ENCODE assay signal across 9 mouse cellular contexts in genomic region chr4:62519122-62519848, GRCm38 (mm10). TPM values are rescaled to one million over a fixed set of nuclear protein-coding genes. Genes with fewer than 3 reads are reported as not detected.
DNase-seq lines count a peak whose midpoint lies in the region; ATAC-seq and TF ChIP-seq lines count a peak whose summit lies in the region.
"Had no signal": no experiment of that assay in that cellular context is flagged by ENCODE, and none has a peak within 500 bp of the region (broad histone marks: within the 10 kb centered on the region; RNA-seq: fewer than 3 reads in every experiment).

No protein-coding gene starts in this region.

- peak; percentile 6 for ATAC-seq in erythroblast, adult 5-6 weeks (replicated peaks; ENCODE audit: low FRiP score, poor library complexity, severe bottlenecking)
- ATAC-seq in limb, embryonic 14.5 days (ENCODE audit: low FRiP score, low read depth): peak; percentile 75
- peak; percentile 61 for ATAC-seq in stomach, embryonic 16.5 days (ENCODE audit: insufficient read depth, low FRiP score)

- no peaks in the 10 kb centered on the region for H3K9me3 ChIP-seq in heart, embryonic 10.5 days
- no peaks in the 10 kb centered on the region for H3K9me3 ChIP-seq in CH12.LX (replicated peaks; ENCODE audit: low read length)
- no peaks in the 10 kb centered on the region for H3K9me3 ChIP-seq in limb, embryonic 14.5 days (ENCODE audit: control insufficient read depth, low read length)
- H3K9me3 ChIP-seq in stomach, embryonic 16.5 days (replicated peaks; ENCODE audit: control insufficient read depth, low read length): no peaks in the 10 kb centered on the region

- WGBS in heart, embryonic 10.5 days: 2% methylated on average over 26 of the region's 26 CpGs
- 2% methylated on average over 23 of the region's 26 CpGs for WGBS in limb, embryonic 14.5 days
- whole genome bisulfite sequencing in stomach, embryonic 16.5 days: under 1% methylated on average over 26 of the region's 26 CpGs

- H3K4me1 ChIP-seq in heart, embryonic 10.5 days: peaks cover 45% of the 10 kb centered on the region
- H3K4me1 ChIP-seq in CH12.LX (ENCODE audit: control insufficient read depth in 1 of 2, insufficient read depth in 2 of 2): peaks cover 12 to 57% of the 10 kb centered on the region in 2 experiments
- peaks cover 28% of the 10 kb centered on the region for H3K4me1 ChIP-seq in limb, embryonic 14.5 days (ENCODE audit: control insufficient read depth, insufficient read depth, low read length)
- peaks cover 47% of the 10 kb centered on the region for H3K4me1 ChIP-seq in stomach, embryonic 16.5 days (ENCODE audit: control insufficient read depth, insufficient read depth, low read length)

- H3K9ac ChIP-seq in CH12.LX (ENCODE audit: insufficient read depth, low read depth): peak overlapping the region; percentile 89
- H3K9ac ChIP-seq in limb, embryonic 14.5 days (ENCODE audit: low read depth, low read length, severe bottlenecking): peak overlapping the region; percentile 83
- H3K9ac ChIP-seq in stomach, embryonic 16.5 days (ENCODE audit: low read length): peak overlapping the region; percentile 88

- DNase-seq in heart, embryonic 10.5 days (ENCODE audit: low spot score): peak; percentile 85
- DNase-seq in heart, postnatal 4 days: no peak
- DNase-seq in CH12.LX (ENCODE audit: extremely low read depth): no peak
- DNase-seq in limb, embryonic 14.5 days (ENCODE audit: low spot score): no peak
- no peak for DNase-seq in left cerebral cortex, adult 9 months (ENCODE audit: low spot score in 2 of 2)
- no peak for DNase-seq in urinary bladder, adult 2 months (ENCODE audit: low spot score)

- dilution Hi-C loops in CH12.LX (cut with MboI; ENCODE audit: extremely low pct_ligation_motif_present, extremely low pct_unique_long_range_greater_than_20kb, low sequenced_read_pairs): no loop called here

- H3K27ac ChIP-seq in heart, embryonic 10.5 days: peak overlapping the region; percentile 92
- H3K27ac ChIP-seq in CH12.LX (ENCODE audit: insufficient read depth, low read depth): peak overlapping the region; percentile 43
- H3K27ac ChIP-seq in limb, embryonic 14.5 days (replicated peaks; ENCODE audit: low read depth, low read length): peak overlapping the region; percentile 84
- H3K27ac ChIP-seq in stomach, embryonic 16.5 days (ENCODE audit: low read length): peak overlapping the region; percentile 97

- no peaks in the 10 kb centered on the region for H3K27me3 ChIP-seq in heart, embryonic 10.5 days (ENCODE audit: insufficient read depth, poor library complexity, severe bottlenecking)
- H3K27me3 ChIP-seq in CH12.LX (replicated peaks): no peaks in the 10 kb centered on the region
- no peaks in the 10 kb centered on the region for H3K27me3 ChIP-seq in limb, embryonic 14.5 days (ENCODE audit: control insufficient read depth, insufficient read depth, low read length)
- H3K27me3 ChIP-seq in stomach, embryonic 16.5 days (ENCODE audit: control insufficient read depth, insufficient read depth, low read length): no peaks in the 10 kb centered on the region

- peaks cover 5% of the 10 kb centered on the region for H3K79me2 ChIP-seq in CH12.LX (replicated peaks; ENCODE audit: control insufficient read depth, extremely low read depth, insufficient read depth, poor library complexity, severe bottlenecking)

- TF ChIP-seq EP300 in CH12.LX (IDR thresholded peaks at IDR 0.05; ENCODE audit: low read length): no peak; the same call in 1 of the 2 replicates

- TF ChIP-seq RAD21 in CH12.LX (IDR thresholded peaks at IDR 0.05; ENCODE audit: low read depth, low read length): no peak

- no peak for TF ChIP-seq POLR2A in CH12.LX (IDR thresholded peaks at IDR 0.05; ENCODE audit: low read depth, low read length)
- no peak for TF ChIP-seq POLR2A in limb, embryonic 14.5 days (IDR thresholded peaks at IDR 0.05; ENCODE audit: borderline replicate concordance, extremely low read depth, insufficient read depth, insufficient read length)

- in situ Hi-C loops in CH12.LX (cut with MboI; ENCODE audit: low pct_ligation_motif_present, low pct_unique_long_range_greater_than_20kb, low sequenced_read_pairs): loop anchor here (10.0 kb wide), 1 partner anchor 174 kb away; no protein-coding TSS in a partner anchor

- peak overlapping the region; percentile 71 for H3K4me3 ChIP-seq in heart, embryonic 10.5 days
- H3K4me3 ChIP-seq in CH12.LX (replicated peaks in 1 of 3; ENCODE audit: low read depth in 2 of 3, low read length in 2 of 3, poor library complexity in 1 of 3): peak overlapping the region; percentile 61 to 83 (median 68)
- peak overlapping the region; percentile 82 for H3K4me3 ChIP-seq in limb, embryonic 14.5 days (replicated peaks; ENCODE audit: low read length)
- peak overlapping the region; percentile 80 for H3K4me3 ChIP-seq in stomach, embryonic 16.5 days (replicated peaks; ENCODE audit: low read length)

- H3K4me2 ChIP-seq in CH12.LX (ENCODE audit: insufficient read depth, low read depth, poor library complexity, severe bottlenecking): peak overlapping the region; percentile 92
- peak overlapping the region; percentile 71 for H3K4me2 ChIP-seq in limb, embryonic 14.5 days (replicated peaks; ENCODE audit: low read depth, low read length, severe bottlenecking)
- peak overlapping the region; percentile 81 for H3K4me2 ChIP-seq in stomach, embryonic 16.5 days (ENCODE audit: low read depth, low read length)

- peaks cover 21% of the 10 kb centered on the region for H3K36me3 ChIP-seq in heart, embryonic 10.5 days
- peaks cover 4 to 36% of the 10 kb centered on the region in 2 experiments for H3K36me3 ChIP-seq in CH12.LX (replicated peaks in 1 of 2; ENCODE audit: control insufficient read depth in 1 of 2, insufficient read depth in 1 of 2, low read length in 1 of 2)
- H3K36me3 ChIP-seq in limb, embryonic 14.5 days (ENCODE audit: control insufficient read depth, insufficient read depth, low read length): peaks cover 10% of the 10 kb centered on the region; the same call in 1 of the 2 replicates
- H3K36me3 ChIP-seq in stomach, embryonic 16.5 days (ENCODE audit: control insufficient read depth, insufficient read depth, low read length): no peaks in the 10 kb centered on the region

- TF ChIP-seq CTCF in CH12.LX (conservative IDR thresholded peaks at IDR 0.05 in 1 of 2, IDR thresholded peaks at IDR 0.05 in 1 of 2; ENCODE audit: low read depth in 2 of 2, low read length in 2 of 2): no peak

RNA-seq across cellular contexts. Expression of gene Alad, which starts 0.4 kb away (rescaled TPM):
- polyA plus RNA-seq in heart, embryonic 10.5 days (2016; fragmentation: Nextera tagmentation; extraction: Ambion mirVana): 144 and 157 TPM in 2 replicates
- 10 to 100 TPM; 63.8 to 69.8 TPM for total RNA-seq in heart, postnatal 4 days (2021)
- 79.0 and 84.2 TPM in 2 replicates for total RNA-seq in CH12.LX (2012; rRNA removed)
- 33.3 and 35.1 TPM in 2 replicates for total RNA-seq in CH12.LX (2014; rRNA removed)
- polyA plus RNA-seq in CH12.LX (2012; ENCODE audit: insufficient read length, low read depth): 71.5 and 78.2 TPM in 2 replicates
- total RNA-seq in erythroblast, adult 5-6 weeks (2015; ENCODE audit: low replicate concordance): 105 and 125 TPM in 2 replicates
- 81.9 and 128 TPM in 2 replicates for total RNA-seq in erythroblast, adult 5-6 weeks (2017; ENCODE audit: low replicate concordance)
- 57.3 and 66.7 TPM in 2 replicates for polyA plus RNA-seq in limb, embryonic 14.5 days (2012; rRNA removed)
- polyA plus RNA-seq in limb, embryonic 14.5 days (2014; fragmentation: Nextera tagmentation; extraction: Ambion mirVana): 90.2 and 97.8 TPM in 2 replicates
- polyA plus RNA-seq in stomach, embryonic 16.5 days (2015; fragmentation: Nextera tagmentation; extraction: Ambion mirVana): 144 and 150 TPM in 2 replicates
- polyA plus RNA-seq in urinary bladder, adult 2 months (2012; rRNA removed): 32.0 and 34.9 TPM in 2 replicates

RNA-seq across cellular contexts. Expression of gene Pole3, which starts 5.6 kb away (rescaled TPM):
- polyA plus RNA-seq in heart, embryonic 10.5 days (2016; fragmentation: Nextera tagmentation; extraction: Ambion mirVana): 72.1 and 87.4 TPM in 2 replicates
- 10 to 100 TPM; 28.2 to 31.1 TPM for total RNA-seq in heart, postnatal 4 days (2021)
- 32.1 and 43.7 TPM in 2 replicates for total RNA-seq in CH12.LX (2012; rRNA removed)
- 69.8 and 74.6 TPM in 2 replicates for total RNA-seq in CH12.LX (2014; rRNA removed)
- polyA plus RNA-seq in CH12.LX (2012; ENCODE audit: insufficient read length, low read depth): 87.5 and 98.9 TPM in 2 replicates
- 21.3 and 30.7 TPM in 2 replicates for total RNA-seq in erythroblast, adult 5-6 weeks (2015; ENCODE audit: low replicate concordance)
- 14.1 and 17.3 TPM in 2 replicates for total RNA-seq in erythroblast, adult 5-6 weeks (2017; ENCODE audit: low replicate concordance)
- 39.8 and 51.4 TPM in 2 replicates for polyA plus RNA-seq in limb, embryonic 14.5 days (2012; rRNA removed)
- 77.9 and 80.2 TPM in 2 replicates for polyA plus RNA-seq in limb, embryonic 14.5 days (2014; fragmentation: Nextera tagmentation; extraction: Ambion mirVana)
- 76.0 and 77.8 TPM in 2 replicates for polyA plus RNA-seq in stomach, embryonic 16.5 days (2015; fragmentation: Nextera tagmentation; extraction: Ambion mirVana)
- polyA plus RNA-seq in urinary bladder, adult 2 months (2012; rRNA removed): 32.1 and 33.0 TPM in 2 replicates

RNA-seq across cellular contexts. Expression of gene 4933430I17Rik, which starts 5.9 kb away (rescaled TPM):
- 0.36 and 0.49 TPM in 2 replicates for polyA plus RNA-seq in heart, embryonic 10.5 days (2016; fragmentation: Nextera tagmentation; extraction: Ambion mirVana)
- under 1 TPM; 0.19 to 0.25 TPM for total RNA-seq in heart, postnatal 4 days (2021)
- total RNA-seq in CH12.LX (2012; rRNA removed) (0.21 and 0.30 TPM in 2 replicates), CH12.LX (2014; rRNA removed) (0.34 and 0.52 TPM in 2 replicates)
- 1.8 and 1.9 TPM in 2 replicates for polyA plus RNA-seq in CH12.LX (2012; ENCODE audit: insufficient read length, low read depth)
- total RNA-seq in erythroblast, adult 5-6 weeks (2015; ENCODE audit: low replicate concordance): not detected in 2 replicates
- not detected in 2 replicates for total RNA-seq in erythroblast, adult 5-6 weeks (2017; ENCODE audit: low replicate concordance)
- 0.35 and 0.51 TPM in 2 replicates for polyA plus RNA-seq in limb, embryonic 14.5 days (2012; rRNA removed)
- polyA plus RNA-seq in limb, embryonic 14.5 days (2014; fragmentation: Nextera tagmentation; extraction: Ambion mirVana): 0.14 and 0.54 TPM in 2 replicates
- polyA plus RNA-seq in stomach, embryonic 16.5 days (2015; fragmentation: Nextera tagmentation; extraction: Ambion mirVana): 0.31 TPM in 1 of 2 replicates, not detected in the other
- polyA plus RNA-seq in urinary bladder, adult 2 months (2012; rRNA removed): 0.21 and 0.24 TPM in 2 replicates

RNA-seq across cellular contexts. Expression of gene Hdhd3, which starts 16.0 kb away (rescaled TPM):
- 7.0 and 10.1 TPM in 2 replicates for polyA plus RNA-seq in heart, embryonic 10.5 days (2016; fragmentation: Nextera tagmentation; extraction: Ambion mirVana)
- 1 to 10 TPM; 6.3 to 6.9 TPM for total RNA-seq in heart, postnatal 4 days (2021)
- total RNA-seq in CH12.LX (2012; rRNA removed) (4.7 and 6.1 TPM in 2 replicates), CH12.LX (2014; rRNA removed) (2.9 and 4.5 TPM in 2 replicates)
- 4.7 and 5.3 TPM in 2 replicates for polyA plus RNA-seq in CH12.LX (2012; ENCODE audit: insufficient read length, low read depth)
- total RNA-seq in erythroblast, adult 5-6 weeks (2015; ENCODE audit: low replicate concordance): not detected in 2 replicates
- total RNA-seq in erythroblast, adult 5-6 weeks (2017; ENCODE audit: low replicate concordance): 1.0 TPM in 1 of 2 replicates, not detected in the other
- 7.6 and 9.0 TPM in 2 replicates for polyA plus RNA-seq in limb, embryonic 14.5 days (2012; rRNA removed)
- 12.6 and 15.0 TPM in 2 replicates for polyA plus RNA-seq in limb, embryonic 14.5 days (2014; fragmentation: Nextera tagmentation; extraction: Ambion mirVana)
- 30.0 and 32.1 TPM in 2 replicates for polyA plus RNA-seq in stomach, embryonic 16.5 days (2015; fragmentation: Nextera tagmentation; extraction: Ambion mirVana)
- polyA plus RNA-seq in urinary bladder, adult 2 months (2012; rRNA removed): 6.6 and 6.7 TPM in 2 replicates
- total RNA-seq: neutrophil, adult 5-6 weeks had no signal

RNA-seq across cellular contexts. Expression of gene Bspry, which starts 39.4 kb away (rescaled TPM):
- polyA plus RNA-seq in heart, embryonic 10.5 days (2016; fragmentation: Nextera tagmentation; extraction: Ambion mirVana): 0.46 and 2.0 TPM in 2 replicates
- total RNA-seq in heart, postnatal 4 days (2021): not detected
- 1.1 and 1.2 TPM in 2 replicates for total RNA-seq in CH12.LX (2012; rRNA removed)
- total RNA-seq in CH12.LX (2014; rRNA removed): 0.86 and 0.95 TPM in 2 replicates
- 0.53 and 1.2 TPM in 2 replicates for polyA plus RNA-seq in CH12.LX (2012; ENCODE audit: insufficient read length, low read depth)
- not detected in 2 replicates for total RNA-seq in erythroblast, adult 5-6 weeks (2015; ENCODE audit: low replicate concordance)
- total RNA-seq in erythroblast, adult 5-6 weeks (2017; ENCODE audit: low replicate concordance): not detected in 2 replicates
- 7.2 and 7.4 TPM in 2 replicates for polyA plus RNA-seq in limb, embryonic 14.5 days (2012; rRNA removed)
- polyA plus RNA-seq in limb, embryonic 14.5 days (2014; fragmentation: Nextera tagmentation; extraction: Ambion mirVana): 11.7 and 13.3 TPM in 2 replicates
- 29.3 and 35.5 TPM in 2 replicates for polyA plus RNA-seq in stomach, embryonic 16.5 days (2015; fragmentation: Nextera tagmentation; extraction: Ambion mirVana)
- 14.2 and 17.5 TPM in 2 replicates for polyA plus RNA-seq in urinary bladder, adult 2 months (2012; rRNA removed)

Comparison
In these comparisons a context has a peak if more than half of its experiments do, and no peak if none do; other contexts are left out.
1. H3K27ac ChIP-seq: peak in every context shown above with its lines; median percentile 97 in stomach, embryonic 16.5 days; 92 in heart, embryonic 10.5 days; 84 in limb, embryonic 14.5 days; 43 in CH12.LX.
2. ATAC-seq: peak in every context shown above with its lines; median percentile 75 in limb, embryonic 14.5 days; 61 in stomach, embryonic 16.5 days; 6 in erythroblast, adult 5-6 weeks.